ENCODE assay signal across 25 mouse cellular contexts in genomic region chr13:90376619-90377018, GRCm38 (mm10).
DNase-seq lines count a peak whose midpoint lies in the region; ATAC-seq lines count a peak whose summit lies in the region.
"Had no signal": no experiment of that assay in that cellular context is flagged by ENCODE, and none has a peak within 500 bp of the region (broad histone marks: within the 10 kb centered on the region; RNA-seq: fewer than 3 reads in every experiment).

No protein-coding gene starts in this region.

- no peak overlapping the region for H3K9ac ChIP-seq in kidney, embryonic 14.5 days (ENCODE audit: low read depth, low read length)
- no peak overlapping the region for H3K9ac ChIP-seq in neural tube, embryonic 11.5 days (ENCODE audit: low read length)
- H3K9ac ChIP-seq: forebrain, embryonic 15.5 days; heart, embryonic 12.5 days; liver, embryonic 15.5 days; lung, embryonic 15.5 days had no signal

- H3K4me1 ChIP-seq in kidney, embryonic 14.5 days (ENCODE audit: control insufficient read depth, insufficient read depth, low read length) = no peaks in the 10 kb centered on the region
- H3K4me1 ChIP-seq in neural tube, embryonic 11.5 days (ENCODE audit: control insufficient read depth, insufficient read depth, low read length) = no peaks in the 10 kb centered on the region
- H3K4me1 ChIP-seq in limb, embryonic 10.5 days = peaks cover 4% of the 10 kb centered on the region; the same call in 1 of the 2 replicates
- H3K4me1 ChIP-seq: forebrain, embryonic 15.5 days; heart, embryonic 12.5 days; liver, embryonic 15.5 days; lung, embryonic 15.5 days; megakaryocyte, embryonic 14.5 days had no signal

- ATAC-seq in kidney, embryonic 14.5 days (ENCODE audit: low FRiP score, low TSS enrichment) = peak; percentile 94
- ATAC-seq in neural tube, embryonic 11.5 days (ENCODE audit: insufficient read depth, low FRiP score, low TSS enrichment) = peak; percentile 41
- ATAC-seq: forebrain, embryonic 15.5 days; Patski had no signal

- DNase-seq in kidney, postnatal 36 days = no peak
- no peak for DNase-seq in neural tube, embryonic 11.5 days (ENCODE audit: low spot score)
- DNase-seq in neural tube, embryonic 10.5 days (ENCODE audit: extremely low spot score, low spot score) = no peak
- no peak for DNase-seq in limb, embryonic 10.5 days (ENCODE audit: low spot score)
- no peak for DNase-seq in adrenal gland, postnatal 14 days
- DNase-seq in heart, postnatal 10 days = no peak
- DNase-seq: B cell, adult 2 months; cerebellum, adult 11 months; cerebellum, postnatal 10 days; gastrocnemius, postnatal 10 days; heart, postnatal 14 days; kidney, adult 8-10 months; left cerebral cortex, postnatal 4 days; liver; lung, postnatal 36 days; thymus, postnatal 36 days had no signal

- no peak overlapping the region for H3K4me3 ChIP-seq in kidney, embryonic 14.5 days (ENCODE audit: low read length)
- H3K4me3 ChIP-seq in neural tube, embryonic 11.5 days (ENCODE audit: low read depth, low read length) = no peak overlapping the region
- no peak overlapping the region for H3K4me3 ChIP-seq in limb, embryonic 10.5 days
- H3K4me3 ChIP-seq: forebrain, embryonic 15.5 days; heart, embryonic 12.5 days; liver, embryonic 15.5 days; lung, embryonic 15.5 days; megakaryocyte, embryonic 14.5 days had no signal

- intact Hi-C loops in heart, postnatal 10 days (cut with DNase I) = no loop called here

- WGBS in kidney, embryonic 14.5 days = 51% methylated on average over 3 of the region's 3 CpGs
- WGBS in neural tube, embryonic 11.5 days = 46% methylated on average over 3 of the region's 3 CpGs
- WGBS in limb, embryonic 10.5 days = 78% methylated on average over 3 of the region's 3 CpGs

- H3K4me2 ChIP-seq in kidney, embryonic 14.5 days (replicated peaks; ENCODE audit: low read depth, low read length) = no peak overlapping the region
- no peak overlapping the region for H3K4me2 ChIP-seq in neural tube, embryonic 11.5 days (ENCODE audit: low read depth)
- H3K4me2 ChIP-seq: forebrain, embryonic 15.5 days; heart, embryonic 12.5 days; liver, embryonic 15.5 days; lung, embryonic 15.5 days had no signal

- H3K27ac ChIP-seq in kidney, embryonic 14.5 days (ENCODE audit: low read depth, low read length) = no peak overlapping the region
- H3K27ac ChIP-seq in neural tube, embryonic 11.5 days (ENCODE audit: low read depth, low read length) = no peak overlapping the region
- H3K27ac ChIP-seq in limb, embryonic 10.5 days = peak overlapping the region; percentile 25; the same call in 1 of the 2 replicates
- H3K27ac ChIP-seq: forebrain, embryonic 15.5 days; liver, embryonic 15.5 days; lung, embryonic 15.5 days had no signal

- H3K27me3 ChIP-seq in kidney, embryonic 14.5 days (ENCODE audit: control insufficient read depth, insufficient read depth, low read length) = no peaks in the 10 kb centered on the region
- H3K27me3 ChIP-seq in neural tube, embryonic 11.5 days (ENCODE audit: control insufficient read depth, insufficient read depth, low read length) = no peaks in the 10 kb centered on the region
- no peaks in the 10 kb centered on the region for H3K27me3 ChIP-seq in limb, embryonic 10.5 days (ENCODE audit: low read depth, poor library complexity, severe bottlenecking)
- H3K27me3 ChIP-seq: CH12.LX; forebrain, embryonic 15.5 days; heart, embryonic 12.5 days; liver, embryonic 15.5 days; lung, embryonic 15.5 days; megakaryocyte, embryonic 14.5 days; Patski had no signal

- H3K9me3 ChIP-seq in kidney, embryonic 14.5 days (ENCODE audit: control insufficient read depth, low read length) = no peaks in the 10 kb centered on the region
- H3K9me3 ChIP-seq in neural tube, embryonic 11.5 days (ENCODE audit: control insufficient read depth, low read length) = no peaks in the 10 kb centered on the region
- no peaks in the 10 kb centered on the region for H3K9me3 ChIP-seq in limb, embryonic 10.5 days (replicated peaks)
- H3K9me3 ChIP-seq: forebrain, embryonic 15.5 days; G1E; liver, embryonic 15.5 days; lung, embryonic 15.5 days; megakaryocyte, embryonic 14.5 days had no signal

- no peaks in the 10 kb centered on the region for H3K36me3 ChIP-seq in kidney, embryonic 14.5 days (ENCODE audit: control insufficient read depth, insufficient read depth, low read length)
- no peaks in the 10 kb centered on the region for H3K36me3 ChIP-seq in neural tube, embryonic 11.5 days (ENCODE audit: control insufficient read depth, insufficient read depth, low read length)
- no peaks in the 10 kb centered on the region for H3K36me3 ChIP-seq in limb, embryonic 10.5 days
- H3K36me3 ChIP-seq: forebrain, embryonic 15.5 days; G1E; heart, embryonic 12.5 days; liver, embryonic 15.5 days; lung, embryonic 15.5 days had no signal
